Mouse (Mus musculus): ENCODE data around the gene Pilra.

The Pilra gene

GRCm38 (mm10) chr5:137825030-137825429 is 11.1 kb downstream of the Pilra start:
- DNase-seq (ENCODE audit: low read depth, low spot score) = no peak

- DNase-seq (ENCODE audit: low read depth, low spot score) = no peak
Measured at GRCm38 (mm10) chr5:137823455-137824045, 12.5 kb downstream of the Pilra start.

GRCm38 (mm10) chr5:137822602-137823001 is 13.5 kb downstream of the Pilra start:
- no peak for DNase-seq (ENCODE audit: low read depth, low spot score)

- DNase-seq (ENCODE audit: low read depth, low spot score) = no peak
Measured at GRCm38 (mm10) chr5:137822126-137822525, 14.0 kb downstream of the Pilra start.

- DNase-seq (ENCODE audit: low read depth, low spot score) = peak; percentile 7
Measured at GRCm38 (mm10) chr5:137817466-137818222, 18.4 kb downstream of the Pilra start.

- DNase-seq (ENCODE audit: low read depth, low spot score) = no peak
Measured at GRCm38 (mm10) chr5:137808316-137808715, 27.8 kb downstream of the Pilra start.

- no peak for DNase-seq (ENCODE audit: low read depth, low spot score)
Measured at GRCm38 (mm10) chr5:137806158-137806557, 29.9 kb downstream of the Pilra start.

GRCm38 (mm10) chr5:137800917-137801316 is 35.2 kb downstream of the Pilra start:
- no peak for DNase-seq (ENCODE audit: low read depth, low spot score)

GRCm38 (mm10) chr5:137796606-137797005 is 39.5 kb downstream of the Pilra start:
- DNase-seq (ENCODE audit: low read depth, low spot score) = no peak

GRCm38 (mm10) chr5:137791553-137791952 is 44.5 kb downstream of the Pilra start:
- DNase-seq (ENCODE audit: low read depth, low spot score) = no peak

- DNase-seq (ENCODE audit: low read depth, low spot score) = no peak
Measured at GRCm38 (mm10) chr5:137788946-137789531, 47.0 kb downstream of the Pilra start.

GRCm38 (mm10) chr5:137788171-137788570 is 47.9 kb downstream of the Pilra start:
- no peak for DNase-seq (ENCODE audit: low read depth, low spot score)

GRCm38 (mm10) chr5:137787151-137787928 is 48.7 kb downstream of the Pilra start, which contains the start of the genes Mepce and Zcwpw1:
Gene Mepce (minus strand): TSS chr5:137787655.
Gene Zcwpw1 (plus strand): TSS chr5:137787798.
- peak; percentile 98 for DNase-seq (ENCODE audit: low read depth, low spot score)

GRCm38 (mm10) chr5:137786109-137786942 is 49.8 kb downstream of the Pilra start:
- DNase-seq (ENCODE audit: low read depth, low spot score) = peak; percentile 100

- no peak for DNase-seq (ENCODE audit: low read depth, low spot score)
Measured at GRCm38 (mm10) chr5:137785164-137786031, 50.7 kb downstream of the Pilra start.

GRCm38 (mm10) chr5:137784546-137784945 is 51.5 kb downstream of the Pilra start:
- no peak for DNase-seq (ENCODE audit: low read depth, low spot score)

GRCm38 (mm10) chr5:137783901-137784540 is 52.1 kb downstream of the Pilra start:
- no peak for DNase-seq (ENCODE audit: low read depth, low spot score)

GRCm38 (mm10) chr5:137782776-137783522 is 53.1 kb downstream of the Pilra start:
- DNase-seq (ENCODE audit: low read depth, low spot score) = no peak

GRCm38 (mm10) chr5:137781661-137782060 is 54.4 kb downstream of the Pilra start:
- DNase-seq (ENCODE audit: low read depth, low spot score) = no peak
